Mouse (Mus musculus): Measurements from ENCODE around the gene Fam185a. TPM values are rescaled to one million over a fixed set of nuclear protein-coding genes. Genes with fewer than 3 reads are reported as not detected.

The Fam185a gene
- total RNA-seq, 2 experiments from 2014 or later: 5.5 to 5.6 TPM

Other genes with a start within 250 kb of the Fam185a start
- 1 to 10 TPM; 3.5 to 5.9 TPM for gene Gsap, start 238.7 kb upstream of the Fam185a start, total RNA-seq (2021)
- gene Fgl2, start 52.3 kb upstream of the Fam185a start, total RNA-seq (2021): 1 to 10 TPM; 5.8 to 6.3 TPM
- 1 to 10 TPM in 1 of 2 experiments, under 1 TPM in 1; 0.75 to 1.3 TPM for gene Ccdc146, start 281 bp upstream of the Fam185a start, total RNA-seq (2021)
- 10 to 100 TPM; 23.3 to 28.8 TPM for gene Lrrc17, start 118.6 kb downstream of the Fam185a start, total RNA-seq (2021)
- under 1 TPM; 0.19 to 0.36 TPM for gene Fbxl13, start 220.7 kb downstream of the Fam185a start, total RNA-seq (2021)
- 10 to 100 TPM in 1 of 2 experiments, 1 to 10 TPM in 1; 7.1 to 10.8 TPM for gene Armc10, start 220.9 kb downstream of the Fam185a start, total RNA-seq (2021)

All from gastrocnemius, postnatal 10 days (tissue).